Mouse (Mus musculus): ENCODE data around the gene Ece2. TPM values are rescaled to one million over a fixed set of nuclear protein-coding genes. Genes with fewer than 3 reads are reported as not detected.

Ece2 gene
- polyA plus RNA-seq (2011; ENCODE audit: insufficient read depth, insufficient read length, low replicate concordance, missing spikeins), result not detected in 2 replicates

DNA sequence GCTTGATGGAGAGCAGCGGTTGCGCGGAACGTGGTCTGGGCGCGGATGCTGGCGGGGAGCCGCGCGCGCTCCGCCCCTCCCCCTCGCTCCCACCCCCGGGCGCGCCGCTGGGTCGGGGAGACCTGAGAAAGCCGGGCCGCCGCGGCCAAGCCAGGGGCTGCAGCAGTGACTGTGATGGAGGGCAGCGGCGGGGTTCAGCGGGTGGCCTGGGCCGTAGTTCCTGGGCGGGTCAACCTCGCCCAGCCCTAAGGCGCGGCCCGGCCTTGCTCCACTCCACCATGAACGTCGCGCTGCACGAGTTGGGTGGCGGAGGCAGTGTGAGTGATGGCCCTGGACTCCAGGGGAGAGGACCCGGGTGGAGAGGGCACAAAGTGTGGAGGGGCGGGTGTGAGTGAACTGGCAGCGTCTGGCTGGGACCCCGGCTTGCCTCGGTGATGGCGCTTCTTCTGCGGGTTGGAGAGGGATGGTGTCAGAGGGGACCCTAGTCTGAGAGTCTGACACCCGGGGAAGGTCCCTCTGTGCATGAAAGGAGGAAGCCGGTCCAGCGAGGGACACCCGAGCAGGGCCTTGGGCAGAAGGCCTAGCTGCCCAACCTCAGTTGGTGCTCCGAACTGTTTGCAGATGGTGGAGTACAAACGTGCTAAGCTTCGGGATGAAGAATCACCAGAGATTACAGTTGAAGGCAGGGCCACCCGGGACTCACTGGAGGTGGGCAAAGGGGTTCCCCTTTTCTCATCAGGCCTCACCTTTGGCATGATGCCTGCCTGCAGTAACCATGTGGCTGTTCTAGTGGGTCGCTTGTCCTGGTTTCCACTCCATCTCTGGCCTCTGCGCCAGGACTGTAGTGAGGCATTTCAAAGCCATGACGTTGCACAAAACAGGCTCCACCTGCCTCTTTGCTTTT, at the start of gene Ece2:
TSS of gene Ece2 (plus strand) at position 98 of the 904 bp plus-strand sequence.
- 10% methylated on average over 54 of the region's 54 CpGs for WGBS
- TF ChIP-seq POLR2A (IDR thresholded peaks at IDR 0.05; ENCODE audit: borderline replicate concordance, control insufficient read depth, low read depth, low read length) (no peak; the same call in 1 of the 2 replicates), CTCF (IDR thresholded peaks at IDR 0.05; ENCODE audit: control insufficient read depth, insufficient read depth, low read length) (no peak)
- Histone ChIP-seq H3K4me3 (replicated peaks; ENCODE audit: control insufficient read depth, low read depth, low read length) (no peak within 1 kb of the TSS), H3K4me1 (ENCODE audit: control insufficient read depth, insufficient read depth, low read length) (no peaks in the 10 kb centered on the region), H3K27ac (ENCODE audit: control insufficient read depth, insufficient read depth, low read depth, low read length, poor library complexity) (no peak within 1 kb of the TSS)

DNA sequence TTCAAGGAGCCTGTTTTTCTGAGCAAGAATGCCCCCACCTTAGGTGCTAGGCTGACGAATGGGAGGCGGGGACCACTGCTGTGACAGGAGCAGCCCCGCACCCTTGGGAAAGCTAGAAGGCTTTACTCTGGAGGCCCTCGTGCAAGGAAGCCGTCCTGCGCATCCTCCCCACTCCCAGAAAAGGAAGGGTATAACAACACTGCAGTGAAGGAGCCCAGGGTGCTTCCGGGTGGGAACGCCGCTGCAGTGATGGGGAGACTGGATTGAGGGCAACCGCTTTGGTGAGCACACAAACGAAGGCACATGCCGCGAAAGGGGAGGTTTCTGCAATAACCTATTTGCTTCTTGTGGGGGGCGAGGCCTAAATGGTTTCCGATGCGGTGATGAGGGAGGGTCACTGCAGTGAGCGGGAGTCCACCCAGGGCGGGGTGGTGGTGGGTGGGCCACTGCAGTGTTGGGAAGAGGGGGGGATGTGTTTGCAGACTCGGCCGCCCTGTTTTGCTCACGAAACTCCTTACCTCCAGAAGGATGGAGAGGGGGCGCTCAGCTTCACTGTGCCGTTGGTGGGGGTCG, 40.2 kb upstream of the Ece2 start, which contains the start of gene Vwa5b2:
TSS of gene Vwa5b2 (plus strand) at position 106 of the 573 bp plus-strand sequence.
- no peak for TF ChIP-seq CTCF (IDR thresholded peaks at IDR 0.05; ENCODE audit: control insufficient read depth, insufficient read depth, low read length)
- no peak for TF ChIP-seq POLR2A (IDR thresholded peaks at IDR 0.05; ENCODE audit: borderline replicate concordance, control insufficient read depth, low read depth, low read length)
- 5% methylated on average over 24 of the region's 24 CpGs for WGBS
- H3K4me1 ChIP-seq (ENCODE audit: control insufficient read depth, insufficient read depth, low read length), result no peaks in the 10 kb centered on the region
- H3K4me3 ChIP-seq (replicated peaks; ENCODE audit: control insufficient read depth, low read depth, low read length), result no peak within 1 kb of the TSS
- H3K27ac ChIP-seq (ENCODE audit: control insufficient read depth, insufficient read depth, low read depth, low read length, poor library complexity), result no peak within 1 kb of the TSS

DNA sequence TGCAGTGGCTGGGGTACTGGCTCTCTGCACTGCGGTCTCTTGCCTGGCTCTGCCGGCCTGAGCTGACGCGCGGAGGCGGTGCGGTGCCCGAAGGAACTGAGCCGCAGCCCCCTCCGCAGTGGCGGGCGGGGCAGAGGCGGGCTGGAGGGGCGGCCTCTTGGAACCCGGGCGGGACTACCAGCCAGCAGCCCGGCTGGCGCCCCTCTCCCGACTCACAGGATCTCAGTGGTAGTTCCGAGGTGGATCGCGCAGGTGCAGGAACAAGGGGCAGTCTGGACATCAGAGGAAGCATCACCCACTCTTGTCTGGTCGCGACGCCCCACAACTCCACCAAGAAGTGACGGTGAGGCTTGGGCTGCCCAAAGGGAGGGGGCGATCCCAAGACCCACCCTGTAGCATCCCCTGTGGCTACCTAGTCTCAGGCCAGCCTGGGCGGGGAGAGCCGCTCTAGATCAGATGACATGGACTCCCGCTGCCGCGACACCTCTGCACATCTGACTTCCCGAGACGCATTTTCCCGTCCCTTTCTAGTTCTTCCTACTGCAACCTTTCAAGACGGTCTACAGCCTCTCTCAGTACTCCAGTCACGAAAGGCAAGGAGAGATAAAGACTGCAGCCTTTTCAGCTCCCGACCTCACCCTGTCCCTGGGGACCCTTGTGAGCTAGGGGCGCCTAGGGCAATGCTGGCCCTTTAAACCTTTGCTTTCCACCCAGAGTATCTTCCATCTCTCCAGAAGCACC, 39.5 kb upstream of the Ece2 start:
- no peaks in the 10 kb centered on the region for H3K4me1 ChIP-seq (ENCODE audit: control insufficient read depth, insufficient read depth, low read length)
- no peak overlapping the region for H3K27ac ChIP-seq (ENCODE audit: control insufficient read depth, insufficient read depth, low read depth, low read length, poor library complexity)
- TF ChIP-seq CTCF (IDR thresholded peaks at IDR 0.05; ENCODE audit: control insufficient read depth, insufficient read depth, low read length), result no peak
- TF ChIP-seq POLR2A (IDR thresholded peaks at IDR 0.05; ENCODE audit: borderline replicate concordance, control insufficient read depth, low read depth, low read length), result no peak
- under 1% methylated on average over 39 of the region's 39 CpGs for WGBS
- H3K4me3 ChIP-seq (replicated peaks; ENCODE audit: control insufficient read depth, low read depth, low read length), result no peak overlapping the region

DNA sequence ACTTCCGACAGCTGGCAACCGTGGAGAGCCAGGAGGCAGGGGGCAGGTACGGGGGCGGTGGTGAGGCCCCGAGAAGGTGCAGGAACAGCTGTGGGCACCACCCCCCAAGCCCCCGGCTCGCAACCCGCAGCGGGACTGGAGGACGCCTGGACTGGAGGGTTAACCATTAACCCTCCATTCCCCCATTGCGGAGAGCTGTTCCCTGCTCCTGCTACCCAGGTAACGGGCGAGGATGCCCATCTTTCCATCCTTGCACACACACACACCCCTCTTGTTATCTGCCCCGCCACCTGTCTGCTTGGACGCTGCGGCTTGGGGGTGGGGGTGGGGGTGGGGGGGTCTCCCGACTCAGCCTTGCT, 39.0 kb upstream of the Ece2 start:
- TF ChIP-seq CTCF (IDR thresholded peaks at IDR 0.05; ENCODE audit: control insufficient read depth, insufficient read depth, low read length) (no peak), POLR2A (IDR thresholded peaks at IDR 0.05; ENCODE audit: borderline replicate concordance, control insufficient read depth, low read depth, low read length) (no peak)
- Histone ChIP-seq H3K27ac (ENCODE audit: control insufficient read depth, insufficient read depth, low read depth, low read length, poor library complexity) (no peak overlapping the region), H3K4me1 (ENCODE audit: control insufficient read depth, insufficient read depth, low read length) (no peaks in the 10 kb centered on the region), H3K4me3 (replicated peaks; ENCODE audit: control insufficient read depth, low read depth, low read length) (no peak overlapping the region)
- 7% methylated on average over 17 of the region's 17 CpGs for WGBS

DNA sequence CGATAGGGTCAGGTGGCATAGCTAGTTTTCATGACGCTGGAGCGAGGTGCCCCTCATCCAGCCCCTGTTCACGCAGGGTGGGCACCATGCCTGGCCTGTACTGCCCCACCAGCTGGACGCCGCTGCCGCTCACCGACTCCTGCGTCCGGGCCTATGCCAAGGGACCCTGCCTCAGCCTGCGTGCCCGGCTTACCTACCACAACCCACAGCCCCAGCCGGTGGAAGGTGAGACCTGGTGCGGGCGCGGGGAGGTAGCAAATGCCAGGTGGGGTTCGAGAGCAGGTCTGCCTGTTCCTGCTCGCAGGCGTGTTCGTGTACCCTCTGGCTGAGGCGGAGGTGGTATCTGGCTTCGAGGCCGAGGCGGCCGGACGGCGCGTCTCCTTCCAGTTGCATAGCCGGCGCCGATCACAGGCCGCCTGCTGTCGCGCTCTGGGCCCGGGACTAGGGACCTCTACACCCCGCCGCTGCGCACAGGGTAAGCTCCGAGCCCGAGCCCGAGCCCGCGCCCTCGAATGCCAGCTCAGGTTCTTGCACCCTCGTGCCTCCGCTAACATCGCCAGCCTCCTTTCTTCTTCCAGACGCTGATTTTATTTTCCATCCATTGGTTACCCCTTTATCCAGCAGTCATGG, 38.4 kb upstream of the Ece2 start:
- H3K4me3 ChIP-seq (replicated peaks; ENCODE audit: control insufficient read depth, low read depth, low read length), result no peak overlapping the region
- no peak overlapping the region for H3K27ac ChIP-seq (ENCODE audit: control insufficient read depth, insufficient read depth, low read depth, low read length, poor library complexity)
- 6% methylated on average over 48 of the region's 48 CpGs for WGBS
- no peak for TF ChIP-seq POLR2A (IDR thresholded peaks at IDR 0.05; ENCODE audit: borderline replicate concordance, control insufficient read depth, low read depth, low read length)
- TF ChIP-seq CTCF (IDR thresholded peaks at IDR 0.05; ENCODE audit: control insufficient read depth, insufficient read depth, low read length), result no peak
- H3K4me1 ChIP-seq (ENCODE audit: control insufficient read depth, insufficient read depth, low read length), result no peaks in the 10 kb centered on the region

DNA sequence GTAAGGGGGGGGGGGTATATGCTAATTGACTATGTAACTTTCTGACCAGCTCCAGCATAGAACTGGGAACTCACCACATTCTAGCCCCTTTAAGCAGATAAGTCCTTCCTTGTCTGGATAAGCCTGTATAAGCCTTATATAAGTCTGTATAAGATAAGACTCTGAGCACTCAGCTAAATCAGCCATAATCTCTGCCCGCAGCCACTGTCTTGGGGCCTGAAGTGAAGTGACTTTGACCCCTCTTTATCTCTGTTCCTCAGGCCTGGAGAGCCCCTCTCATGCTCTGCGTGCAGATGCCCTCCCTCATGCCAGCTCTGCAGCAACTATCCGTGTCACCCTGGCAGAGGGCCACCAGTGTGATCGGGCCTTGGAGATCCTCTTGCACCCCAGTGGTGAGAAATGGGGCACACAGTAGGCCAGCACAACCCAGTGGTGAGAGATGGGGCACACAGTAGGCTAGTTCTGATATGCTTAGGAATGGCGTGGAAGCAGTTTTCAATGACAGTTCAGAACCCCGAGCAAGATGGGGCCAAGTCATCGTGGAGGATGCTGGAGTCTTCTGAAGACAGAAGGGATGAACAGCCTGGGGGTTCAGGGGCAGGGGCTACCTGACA, 34.5 kb upstream of the Ece2 start:
- 70% methylated on average over 7 of the region's 7 CpGs for WGBS
- no peak overlapping the region for H3K4me3 ChIP-seq (replicated peaks; ENCODE audit: control insufficient read depth, low read depth, low read length)
- no peaks in the 10 kb centered on the region for H3K4me1 ChIP-seq (ENCODE audit: control insufficient read depth, insufficient read depth, low read length)
- TF ChIP-seq POLR2A (IDR thresholded peaks at IDR 0.05; ENCODE audit: borderline replicate concordance, control insufficient read depth, low read depth, low read length) (no peak), CTCF (IDR thresholded peaks at IDR 0.05; ENCODE audit: control insufficient read depth, insufficient read depth, low read length) (no peak)
- H3K27ac ChIP-seq (ENCODE audit: control insufficient read depth, insufficient read depth, low read depth, low read length, poor library complexity), result no peak overlapping the region

DNA sequence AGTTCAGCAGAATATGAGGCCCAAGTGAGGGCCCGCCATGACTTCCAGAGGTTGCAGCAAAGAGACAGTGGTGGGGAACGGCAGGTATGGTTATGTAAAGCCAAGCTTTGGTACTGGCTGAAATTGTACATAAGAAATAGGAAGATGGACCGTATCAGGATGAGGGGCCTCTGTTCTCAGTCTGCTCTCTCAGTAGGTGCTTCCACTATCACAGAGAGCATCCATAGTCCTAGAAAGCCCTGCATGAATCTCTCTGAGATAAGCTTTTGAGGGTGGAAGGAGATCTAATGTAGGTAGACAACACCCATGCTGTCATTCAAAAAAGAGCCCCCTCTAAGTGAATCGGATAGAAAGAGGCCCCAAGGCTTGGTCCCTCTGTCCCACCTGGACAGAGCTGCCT, 33.9 kb upstream of the Ece2 start:
- WGBS, result 84% methylated on average over 4 of the region's 4 CpGs
- TF ChIP-seq POLR2A (IDR thresholded peaks at IDR 0.05; ENCODE audit: borderline replicate concordance, control insufficient read depth, low read depth, low read length), result no peak
- no peak for TF ChIP-seq CTCF (IDR thresholded peaks at IDR 0.05; ENCODE audit: control insufficient read depth, insufficient read depth, low read length)
- no peak overlapping the region for H3K27ac ChIP-seq (ENCODE audit: control insufficient read depth, insufficient read depth, low read depth, low read length, poor library complexity)
- no peak overlapping the region for H3K4me3 ChIP-seq (replicated peaks; ENCODE audit: control insufficient read depth, low read depth, low read length)
- H3K4me1 ChIP-seq (ENCODE audit: control insufficient read depth, insufficient read depth, low read length), result no peaks in the 10 kb centered on the region
